Mouse (Mus musculus) right cerebral cortex, postnatal 4 days (tissue): Measurements from ENCODE around the gene Pikfyve.
A peak's percentile ranks its signal among the peaks of the same experiment; 100 is the strongest.

Experiments used
- DNase-seq: peaks from one replicate; pipeline ENCODE4 v3.0.0-alpha.2; 2022

Pikfyve gene

DNA sequence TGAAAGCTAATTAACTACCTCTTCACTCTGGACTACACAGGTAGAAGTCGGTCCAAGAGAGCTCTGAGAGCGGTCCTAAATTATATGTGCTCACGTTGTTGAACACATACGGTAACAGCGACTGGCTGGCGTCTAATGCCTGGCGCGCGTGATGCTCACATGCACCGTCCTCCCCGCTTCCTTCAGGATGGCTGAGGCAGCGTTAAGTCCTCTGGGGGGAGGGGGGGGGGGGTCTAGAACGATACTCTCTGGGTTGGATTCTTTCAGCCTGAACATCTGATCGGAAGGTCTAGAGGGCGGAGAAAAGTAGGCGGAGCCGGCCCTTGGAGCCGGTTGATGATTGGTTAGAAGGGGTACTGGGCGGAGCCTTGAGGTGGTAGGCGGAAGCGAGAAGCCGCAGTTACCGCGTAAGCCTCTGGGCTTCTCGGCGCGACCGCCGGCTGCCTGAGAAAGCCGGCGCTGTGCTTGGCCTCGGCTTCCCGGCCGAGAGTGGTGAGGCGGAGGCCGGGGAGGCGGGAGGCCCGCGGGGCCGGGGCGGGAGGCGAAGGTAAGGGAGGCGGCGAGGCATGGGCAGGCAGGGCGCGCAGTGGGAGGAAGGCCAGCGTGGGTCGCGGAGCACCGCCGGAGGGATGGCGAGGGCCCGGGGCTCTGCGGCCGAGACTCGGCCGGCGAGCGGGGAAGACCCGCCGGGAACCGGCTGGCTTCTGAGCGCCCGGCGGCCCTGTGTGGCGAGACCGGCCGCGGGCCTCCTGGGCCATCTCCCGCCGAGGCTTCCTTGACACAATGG is at the start of gene Pikfyve, which contains the start of gene Idh1:
TSS of gene Pikfyve (plus strand) at position 397 of the 787 bp plus-strand sequence.
TSS of gene Idh1 (minus strand) at position 214 of the 787 bp plus-strand sequence.
- peak; percentile 91 for DNase-seq

- DNase-seq: no peak
Measured at GRCm38 (mm10) chr1:65137560-65137959, 48.9 kb upstream of the Pikfyve start.

DNA sequence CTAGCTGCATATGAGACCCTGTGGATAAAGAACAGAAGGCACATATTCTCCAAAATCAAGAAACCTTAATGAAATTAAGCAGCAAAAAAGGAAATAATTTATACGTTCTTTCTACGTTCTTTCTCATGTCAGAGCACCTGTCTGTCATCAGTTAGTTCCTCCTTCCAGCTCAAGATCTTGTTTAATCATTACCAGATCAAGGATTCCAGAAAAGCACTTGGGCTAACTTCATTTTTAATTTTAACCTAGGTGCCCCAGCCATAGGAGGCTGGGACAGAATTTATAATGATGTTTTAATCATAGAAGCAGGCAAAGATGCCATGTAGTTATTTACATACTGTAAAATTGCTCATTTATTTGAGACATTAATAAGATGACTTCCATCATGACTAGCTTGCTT is 41.7 kb upstream of the Pikfyve start:
- no peak for DNase-seq

DNA sequence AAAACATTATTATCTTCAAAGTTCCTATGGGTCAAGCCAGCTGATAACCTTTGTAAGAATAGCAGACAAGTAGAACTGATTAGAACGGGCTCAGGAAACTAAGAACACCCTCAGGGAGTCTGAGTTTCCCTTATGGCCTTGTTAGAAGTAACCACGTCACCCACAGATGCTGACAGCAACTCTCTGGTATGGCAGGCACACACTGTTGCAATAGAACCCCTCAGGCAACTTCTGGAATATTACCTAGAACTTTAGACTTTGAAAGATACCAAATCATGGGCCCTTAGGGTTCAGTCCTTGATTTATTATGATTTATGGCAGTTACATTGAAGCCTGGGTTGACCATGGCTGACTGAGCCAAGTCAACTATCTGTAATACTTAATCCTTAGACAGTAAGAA is 39.9 kb upstream of the Pikfyve start:
- no peak for DNase-seq

GRCm38 (mm10) chr1:65147326-65147725 is 39.2 kb upstream of the Pikfyve start:
- no peak for DNase-seq

GRCm38 (mm10) chr1:65147971-65148370 is 38.5 kb upstream of the Pikfyve start:
- DNase-seq: no peak

GRCm38 (mm10) chr1:65154814-65155213 is 31.7 kb upstream of the Pikfyve start:
- DNase-seq: no peak

- no peak for DNase-seq
Measured at GRCm38 (mm10) chr1:65156111-65156510, 30.4 kb upstream of the Pikfyve start.

DNA sequence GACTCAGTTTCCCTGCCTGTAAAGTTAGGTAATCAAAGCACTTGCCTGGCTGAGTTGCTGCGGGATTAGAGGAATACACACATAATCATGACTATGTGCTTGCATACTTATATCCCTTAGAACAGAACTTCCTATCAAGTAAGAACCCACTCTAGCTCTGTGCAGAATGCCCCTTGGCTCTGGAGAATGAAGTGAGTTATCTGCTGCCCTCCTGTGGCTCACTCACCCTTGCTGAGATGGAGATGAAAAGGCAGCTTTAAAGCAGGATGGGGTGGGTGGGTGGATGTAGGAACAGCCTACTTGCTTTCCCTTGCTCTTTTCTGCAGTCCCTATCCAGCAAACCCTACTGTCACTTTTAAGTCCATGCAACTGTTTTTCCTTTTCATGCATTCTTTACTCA is 24.3 kb upstream of the Pikfyve start:
- DNase-seq: peak; percentile 16

DNA sequence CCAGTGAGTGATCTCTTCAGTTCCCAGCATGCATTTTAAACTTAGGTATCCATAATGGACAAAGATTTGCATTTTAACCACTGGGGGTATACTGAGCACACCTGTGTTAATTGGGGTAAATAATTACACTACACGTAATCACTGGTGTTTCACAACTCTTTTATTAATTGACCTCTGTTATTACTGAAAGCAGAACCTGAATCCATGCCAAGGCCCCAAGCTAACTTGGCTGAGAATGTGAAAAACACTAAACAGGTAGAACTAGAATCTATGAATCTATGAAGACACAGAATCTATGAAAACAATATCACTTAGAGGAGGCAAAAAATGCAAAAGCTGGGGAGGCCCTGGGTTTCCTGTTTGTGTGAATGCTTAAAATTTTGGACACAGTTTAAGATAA is 19.0 kb upstream of the Pikfyve start:
- no peak for DNase-seq

GRCm38 (mm10) chr1:65169536-65169935 is 16.9 kb upstream of the Pikfyve start:
- no peak for DNase-seq

DNA sequence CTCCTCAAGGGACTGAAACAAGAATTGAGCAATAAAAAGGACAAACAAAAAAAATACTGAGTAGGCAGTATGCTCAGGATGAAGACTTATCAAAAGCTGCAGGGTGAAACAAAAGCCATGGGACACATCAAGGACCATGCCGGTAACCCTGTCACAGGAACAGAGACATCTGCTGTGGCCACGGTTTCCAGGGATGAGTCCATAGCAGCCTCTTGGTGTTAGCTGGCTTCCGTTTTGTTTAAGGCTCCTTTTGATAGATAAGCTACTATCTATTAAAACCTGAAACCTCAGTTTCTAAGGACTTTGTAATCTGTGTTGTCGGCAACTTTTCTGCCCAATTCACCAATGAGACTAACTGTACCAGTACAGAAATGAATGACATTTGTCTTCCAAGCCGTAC is 16.5 kb upstream of the Pikfyve start:
- no peak for DNase-seq

- no peak for DNase-seq
Measured at GRCm38 (mm10) chr1:65171579-65171978, 14.9 kb upstream of the Pikfyve start.

DNA sequence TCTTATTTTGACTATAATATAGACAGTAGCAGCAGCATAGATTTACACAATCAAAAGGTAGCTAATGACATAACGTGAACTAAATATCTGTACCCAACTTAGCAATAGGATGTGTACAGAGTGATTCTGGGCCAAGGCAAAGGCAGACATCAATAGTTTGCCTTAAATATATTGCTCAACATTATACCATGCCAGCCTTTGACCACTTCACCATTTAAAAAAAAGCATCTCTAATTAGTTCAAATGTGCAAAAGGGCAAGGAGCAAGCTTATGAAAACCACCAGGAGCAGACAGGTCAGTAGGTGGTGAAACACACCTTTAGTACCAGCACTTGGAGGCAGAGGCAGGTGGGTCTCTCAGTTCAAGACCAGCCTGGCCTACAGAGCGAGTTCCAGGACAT is 12.8 kb upstream of the Pikfyve start:
- DNase-seq: no peak

DNA sequence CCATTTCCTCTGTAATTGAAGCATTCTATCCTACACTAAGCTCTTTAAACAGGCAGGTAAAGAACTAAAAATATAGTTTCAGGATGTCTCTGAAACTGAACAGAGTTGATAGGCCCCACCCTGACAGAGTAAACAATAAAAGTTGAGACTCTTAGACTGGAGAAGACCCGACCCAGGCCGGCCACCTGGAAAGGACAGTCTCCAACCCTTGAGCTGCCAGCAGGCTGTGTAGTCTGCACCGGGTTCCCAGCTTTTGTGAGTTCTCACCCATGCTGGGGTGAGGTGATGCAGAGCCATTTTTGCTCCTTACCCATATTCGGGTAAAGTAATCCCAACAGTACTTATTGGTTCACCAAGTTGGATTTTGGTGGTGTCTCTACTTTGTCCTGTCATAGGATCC is 10.3 kb upstream of the Pikfyve start:
- no peak for DNase-seq

DNA sequence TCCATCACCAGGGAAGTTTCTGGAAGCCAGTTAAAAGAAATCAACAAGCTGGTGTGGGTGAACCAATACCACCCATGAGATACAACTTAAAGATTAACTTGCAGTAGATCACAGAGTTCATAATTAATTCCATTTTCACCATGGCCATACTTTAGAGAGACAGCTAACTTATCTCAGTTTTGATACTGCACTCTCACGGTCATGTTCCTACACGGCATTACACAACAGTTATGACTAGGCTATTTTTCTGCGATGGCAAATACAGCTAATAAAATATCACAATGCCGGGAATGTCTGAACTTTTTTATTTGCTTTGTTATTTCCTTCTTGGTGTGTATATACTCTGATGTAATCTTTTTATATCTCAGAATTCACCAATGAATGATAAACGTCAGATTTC is 9.6 kb upstream of the Pikfyve start:
- no peak for DNase-seq

GRCm38 (mm10) chr1:65177452-65177851 is 9.0 kb upstream of the Pikfyve start:
- no peak for DNase-seq

DNA sequence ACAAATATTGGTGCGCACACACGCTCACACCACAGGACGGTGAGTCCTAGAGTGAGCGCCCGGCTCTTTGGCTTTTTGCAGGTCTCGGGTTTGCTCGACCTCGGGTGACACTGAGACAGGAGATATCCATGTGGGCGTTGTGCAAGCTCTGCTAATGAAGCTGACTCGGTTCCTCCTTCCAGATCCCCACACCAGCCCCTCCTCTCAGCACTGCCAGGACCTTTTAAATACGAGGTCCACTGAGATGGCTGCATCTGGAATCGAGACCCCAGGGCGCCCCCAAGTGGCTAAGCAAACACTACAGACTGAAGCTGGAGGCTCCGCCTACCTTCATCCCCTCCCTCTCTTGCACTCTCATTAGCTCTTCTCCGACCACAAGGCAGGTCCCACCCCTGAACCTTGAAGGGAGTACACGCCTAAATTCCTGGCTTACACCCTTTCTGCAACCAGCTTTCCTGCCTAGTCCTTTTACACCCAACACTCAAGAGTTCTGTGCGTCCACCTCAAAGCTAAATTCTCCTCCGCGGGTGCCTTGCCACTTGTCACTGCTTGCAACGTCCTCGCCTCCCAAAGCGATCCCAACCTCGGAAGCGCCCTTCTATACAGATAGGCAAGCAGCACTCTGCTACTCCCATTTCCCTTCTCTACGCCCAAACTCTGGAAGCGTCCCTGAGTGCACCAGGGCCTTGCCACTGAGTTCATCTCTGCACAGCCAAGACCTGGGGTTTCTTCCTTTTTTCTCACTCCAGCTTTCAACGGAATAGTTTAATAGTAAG is 8.2 kb upstream of the Pikfyve start:
- peak; percentile 93 for DNase-seq

DNA sequence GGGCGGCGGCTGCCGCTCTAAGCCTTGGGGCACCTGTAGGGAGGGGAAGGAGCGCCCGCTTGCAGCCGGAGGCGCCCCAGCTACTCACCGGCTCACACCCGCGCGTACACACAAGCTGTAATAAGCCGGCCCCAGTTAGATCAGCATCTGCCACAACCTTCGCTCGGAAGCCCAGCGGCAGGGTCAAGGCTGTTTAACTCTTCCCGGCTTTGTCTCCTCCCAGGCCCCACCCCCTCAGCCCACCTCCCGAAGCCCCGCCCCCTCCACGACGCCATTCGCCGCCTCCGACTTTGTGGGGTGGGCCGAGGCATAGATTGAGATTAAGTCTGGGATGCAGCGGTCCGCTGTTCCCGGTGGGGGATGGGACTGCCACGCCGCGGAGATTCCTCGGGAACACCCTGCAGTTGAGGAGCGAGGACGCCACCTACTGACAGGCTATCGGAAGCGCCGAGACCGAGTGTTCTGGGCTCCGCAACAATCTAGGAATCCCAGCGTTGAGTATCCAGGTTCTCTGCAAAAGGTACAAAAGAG is 7.5 kb upstream of the Pikfyve start:
- peak; percentile 99 for DNase-seq

- peak; percentile 61 for DNase-seq
Measured at GRCm38 (mm10) chr1:65179634-65180249, 6.7 kb upstream of the Pikfyve start.

DNA sequence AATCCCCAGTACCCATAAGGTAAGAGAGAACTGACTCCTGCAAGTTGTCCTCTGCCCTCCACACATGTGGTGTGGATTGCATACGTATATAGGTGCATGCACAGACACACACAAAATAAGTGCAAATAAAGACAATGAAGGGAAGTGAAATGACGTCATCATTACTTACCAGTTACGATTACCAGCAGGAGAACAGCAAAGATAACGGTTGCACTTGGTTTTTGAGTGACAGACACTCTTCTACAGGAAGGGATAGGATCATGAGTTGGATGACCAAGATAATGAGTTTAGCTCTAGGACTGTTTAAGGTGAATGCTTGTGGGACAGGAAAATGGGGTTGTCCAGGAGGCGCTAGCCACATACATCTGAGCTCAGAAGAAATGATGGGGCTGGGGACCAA is 5.0 kb upstream of the Pikfyve start:
- DNase-seq: no peak

GRCm38 (mm10) chr1:65183994-65184393 is 2.5 kb upstream of the Pikfyve start:
- DNase-seq: no peak

GRCm38 (mm10) chr1:65185011-65185410 is 1.5 kb upstream of the Pikfyve start:
- DNase-seq: no peak
